Mouse (Mus musculus): ENCODE data around the gene Vtn. TPM values are rescaled to one million over a fixed set of nuclear protein-coding genes. Genes with fewer than 3 reads are reported as not detected.
"Not testable (repeated sequence)": the region's sequence is repeated elsewhere in the genome, so short reads cannot be mapped to it uniquely, and the experiment has no call there.

Vtn gene
- polyA plus RNA-seq, 2 experiments from 2014 or later: not detected

GRCm38 (mm10) chr11:78499543-78499942, 652 bp downstream of the Vtn start:
- no peak for ATAC-seq

GRCm38 (mm10) chr11:78500623-78501202, 1.8 kb downstream of the Vtn start:
- no peak for ATAC-seq

- no peak for ATAC-seq
These were observed 2.6 kb downstream of the Vtn start for GRCm38 (mm10) chr11:78501529-78501928.

GRCm38 (mm10) chr11:78502909-78503650, 4.2 kb downstream of the Vtn start, which contains the start of gene Sebox:
TSS of gene Sebox (plus strand) at chr11:78503447.
- no peak for ATAC-seq

- ATAC-seq: no peak
These were observed 6.5 kb downstream of the Vtn start for GRCm38 (mm10) chr11:78505430-78505829.

- ATAC-seq: no peak
These were observed 10.3 kb downstream of the Vtn start for GRCm38 (mm10) chr11:78509148-78509547.

GRCm38 (mm10) chr11:78512025-78512957, 13.4 kb downstream of the Vtn start, which contains the start of the genes Tmem199 and Poldip2:
TSS of gene Tmem199 (minus strand) at chr11:78512172.
TSS of gene Poldip2 (plus strand) at chr11:78512193.
- peak; percentile 98 for ATAC-seq

- no peak for ATAC-seq
These were observed 14.4 kb downstream of the Vtn start for GRCm38 (mm10) chr11:78513106-78513790.

- ATAC-seq: no peak
These were observed 16.8 kb downstream of the Vtn start for GRCm38 (mm10) chr11:78515549-78516325.

- ATAC-seq: no peak
These were observed 20.0 kb downstream of the Vtn start for GRCm38 (mm10) chr11:78518931-78519330.

- ATAC-seq: no peak
These were observed 23.0 kb downstream of the Vtn start for GRCm38 (mm10) chr11:78521880-78522279.

- ATAC-seq: peak; percentile 51
These were observed 23.6 kb downstream of the Vtn start for GRCm38 (mm10) chr11:78522481-78522997.

GRCm38 (mm10) chr11:78523241-78523955, 24.5 kb downstream of the Vtn start:
- ATAC-seq: no peak

- ATAC-seq: no peak
These were observed 25.9 kb downstream of the Vtn start for GRCm38 (mm10) chr11:78524838-78525237.

- ATAC-seq: no peak
These were observed 29.8 kb downstream of the Vtn start for GRCm38 (mm10) chr11:78528714-78529113.

GRCm38 (mm10) chr11:78530001-78530400, 31.1 kb downstream of the Vtn start:
- no peak for ATAC-seq

- no peak for ATAC-seq
These were observed 32.2 kb downstream of the Vtn start for GRCm38 (mm10) chr11:78531046-78531445.

GRCm38 (mm10) chr11:78531515-78531914, 32.6 kb downstream of the Vtn start:
- ATAC-seq: not testable (repeated sequence)

- no peak for ATAC-seq
These were observed 35.6 kb downstream of the Vtn start for GRCm38 (mm10) chr11:78534516-78534915.

- no peak for ATAC-seq
These were observed 36.6 kb downstream of the Vtn start for GRCm38 (mm10) chr11:78535376-78536079.

All from CD4-positive, CD25-positive, alpha-beta regulatory T cell, adult 4 months (primary cell).